Mouse (Mus musculus) v-Abl transformed pro-B cells (cell line): ENCODE results near the gene Ddc.

ENCODE experiments used
- in situ Hi-C, 2 experiments: fragments of 400-800 bp; cut with MboI; formaldehyde crosslinking; loops; one replicate each; pipeline ENCODE4 v1.15.1; 2025; ENCODE audit not compliant: unreplicated experiment in 2 of 2

Ddc gene

GRCm38 (mm10) chr11:11850476-11851267, 47.3 kb downstream of the Ddc start:
- in situ Hi-C loops = no loop called here

DNA sequence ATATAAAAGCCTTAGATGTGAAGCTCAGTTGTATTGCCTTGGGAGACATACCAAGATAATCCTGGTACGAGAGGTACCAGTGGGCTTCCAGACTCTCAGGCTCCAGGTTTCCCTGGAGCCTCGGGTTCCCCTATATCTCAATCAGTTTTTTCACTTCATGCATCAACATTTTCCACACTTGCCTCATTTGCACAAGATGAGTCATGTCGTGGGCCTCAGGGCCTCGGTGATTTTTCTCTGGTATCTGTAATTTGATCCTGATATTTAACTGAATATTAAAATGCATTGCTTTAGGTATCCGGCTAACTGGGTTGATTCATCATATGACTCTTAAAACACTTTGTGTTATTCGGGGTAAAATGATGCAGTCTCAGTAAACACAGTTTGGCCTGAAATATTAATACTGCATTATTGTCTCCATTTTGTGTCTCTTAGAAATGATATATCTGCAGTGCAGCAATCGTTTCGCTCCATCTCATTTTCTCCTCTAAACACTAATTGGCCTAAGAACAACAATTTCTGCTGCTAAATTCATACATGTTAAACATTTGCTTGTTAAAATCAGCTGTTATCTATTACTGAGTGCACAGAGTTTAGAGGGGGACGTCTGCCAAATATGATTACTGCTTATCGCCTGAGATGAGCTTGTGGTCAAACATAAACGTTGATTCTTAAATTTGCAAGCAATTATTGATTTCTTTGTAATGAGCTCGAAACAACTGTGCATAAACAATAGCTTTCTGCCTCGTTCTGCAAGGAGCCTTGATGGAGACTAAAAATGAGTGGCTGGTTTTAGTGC, 48.2 kb downstream of the Ddc start:
- in situ Hi-C loops = no loop called here

GRCm38 (mm10) chr11:11848467-11848866, 49.5 kb downstream of the Ddc start:
- in situ Hi-C loops = no loop called here

DNA sequence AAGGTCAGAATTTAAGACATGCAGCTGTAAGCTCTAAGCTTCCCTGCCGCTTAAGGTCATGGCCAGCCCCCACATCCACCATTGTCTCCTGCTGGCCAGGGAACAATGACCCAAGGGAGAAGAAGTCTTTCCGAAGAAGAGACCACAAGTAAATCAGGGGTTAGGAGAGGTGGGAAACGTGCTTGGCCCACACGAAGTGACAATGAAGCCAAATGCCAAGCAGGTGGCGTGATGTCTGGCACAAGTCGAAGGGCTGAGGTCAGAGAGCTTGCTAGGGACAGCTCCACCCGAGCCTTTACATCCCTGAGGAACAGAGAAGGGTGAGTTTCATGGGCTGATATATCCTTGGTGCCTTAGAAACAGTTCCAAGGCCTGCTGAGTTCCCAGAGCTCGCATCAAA, 52.9 kb downstream of the Ddc start:
- in situ Hi-C loops = no loop called here

DNA sequence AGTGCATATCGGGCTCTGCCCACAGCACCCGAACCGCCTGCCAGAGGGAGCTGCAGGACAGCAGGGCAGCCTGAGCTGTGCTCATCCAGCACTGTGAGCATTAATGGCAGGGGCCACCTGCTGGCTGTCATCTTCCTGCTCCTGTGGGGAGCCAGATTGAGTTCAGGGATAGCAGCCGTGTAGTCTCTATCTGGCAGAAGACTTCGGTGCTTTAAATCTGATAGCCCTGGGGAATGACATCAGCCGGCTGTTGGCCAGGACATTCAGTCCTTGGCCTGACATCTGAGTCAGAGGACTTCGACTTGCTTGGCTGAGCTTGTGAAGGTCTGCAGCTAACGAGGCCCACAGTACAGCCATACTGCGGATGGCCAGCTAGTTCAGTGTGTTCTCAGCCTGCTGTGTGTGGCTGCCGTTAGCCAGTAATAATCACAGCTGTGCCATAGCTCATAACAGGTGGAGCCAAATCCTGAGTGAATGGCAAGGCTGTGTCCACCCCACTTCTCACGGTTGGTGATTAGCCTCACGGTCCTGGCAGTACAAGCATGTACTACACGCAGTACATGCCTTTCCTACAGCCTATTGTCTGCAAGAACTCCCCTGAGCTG, 53.5 kb downstream of the Ddc start:
- in situ Hi-C loops = no loop called here

- in situ Hi-C loops = no loop called here
Measured at GRCm38 (mm10) chr11:11841590-11841989, 56.4 kb downstream of the Ddc start.

DNA sequence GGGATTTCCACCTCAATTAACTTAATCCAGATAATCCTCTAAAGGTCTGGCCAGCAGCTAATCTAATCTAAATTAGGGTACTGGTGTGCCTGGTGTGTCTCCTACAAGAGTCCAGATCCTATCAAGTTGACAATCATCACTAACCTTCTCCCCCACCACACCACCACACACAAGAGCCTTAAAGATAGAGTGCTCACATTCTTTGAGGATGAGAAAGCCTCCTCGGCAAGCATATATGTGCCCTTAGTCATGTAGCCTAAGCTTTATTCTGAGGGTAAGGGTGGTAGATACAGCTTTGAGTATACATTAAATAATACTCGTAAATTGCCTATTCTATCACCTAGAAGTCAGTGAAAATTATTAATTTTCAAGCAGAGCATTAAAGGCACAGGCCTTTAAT, 57.2 kb downstream of the Ddc start:
- in situ Hi-C loops = no loop called here

DNA sequence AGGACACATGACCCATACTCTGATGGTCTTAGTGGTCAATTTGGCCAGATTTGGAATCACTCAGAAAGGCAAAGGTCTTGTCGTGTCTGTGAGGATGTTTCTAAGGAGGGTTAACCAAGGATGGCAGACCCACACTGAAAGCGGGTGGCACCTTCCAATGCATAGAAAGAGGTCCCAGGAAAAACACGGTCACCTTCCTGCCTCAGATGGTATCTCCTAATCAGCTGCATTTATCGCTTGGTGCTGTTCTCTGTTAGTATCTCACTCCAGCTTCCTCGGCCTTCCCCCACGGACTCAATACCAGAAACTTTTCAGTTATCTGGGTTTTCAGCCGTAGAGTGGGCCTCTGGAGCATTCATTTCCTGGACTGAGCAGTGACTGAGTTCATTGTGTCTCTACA, 58.1 kb downstream of the Ddc start:
- in situ Hi-C loops = no loop called here

- in situ Hi-C loops = no loop called here
Measured at GRCm38 (mm10) chr11:11837384-11837783, 60.6 kb downstream of the Ddc start.

DNA sequence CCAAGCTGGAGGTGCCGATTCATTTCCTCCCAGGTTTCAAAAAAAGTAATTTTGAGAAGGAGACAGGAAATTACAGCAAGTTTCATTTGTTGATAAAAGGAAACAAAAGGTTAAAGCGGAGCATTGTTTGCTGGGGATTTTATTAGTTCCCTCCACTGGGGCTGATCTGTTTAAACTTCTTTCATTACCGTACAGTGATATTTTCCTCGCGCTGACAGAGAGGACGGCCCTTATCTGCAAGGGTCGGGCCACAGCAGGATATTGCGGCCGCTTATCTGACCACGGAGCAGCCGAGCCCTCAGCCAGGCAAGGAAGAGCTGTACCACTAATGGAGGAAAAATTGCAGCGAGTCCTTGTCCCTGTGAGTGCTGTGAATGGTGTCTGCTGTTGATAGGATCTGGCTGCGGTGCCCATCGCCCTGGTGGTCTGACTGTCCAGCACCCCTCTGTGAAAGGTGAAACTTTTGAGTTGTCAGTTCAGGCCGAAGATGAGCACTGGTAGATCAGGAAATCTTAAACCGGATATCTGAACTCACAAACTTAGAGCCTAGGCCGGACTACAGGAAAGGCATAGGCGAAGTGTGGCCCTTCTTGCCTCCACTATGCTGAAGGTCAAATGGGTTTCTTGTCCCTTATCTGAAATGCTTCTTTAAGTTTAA, 61.1 kb downstream of the Ddc start:
- in situ Hi-C loops = no loop called here

DNA sequence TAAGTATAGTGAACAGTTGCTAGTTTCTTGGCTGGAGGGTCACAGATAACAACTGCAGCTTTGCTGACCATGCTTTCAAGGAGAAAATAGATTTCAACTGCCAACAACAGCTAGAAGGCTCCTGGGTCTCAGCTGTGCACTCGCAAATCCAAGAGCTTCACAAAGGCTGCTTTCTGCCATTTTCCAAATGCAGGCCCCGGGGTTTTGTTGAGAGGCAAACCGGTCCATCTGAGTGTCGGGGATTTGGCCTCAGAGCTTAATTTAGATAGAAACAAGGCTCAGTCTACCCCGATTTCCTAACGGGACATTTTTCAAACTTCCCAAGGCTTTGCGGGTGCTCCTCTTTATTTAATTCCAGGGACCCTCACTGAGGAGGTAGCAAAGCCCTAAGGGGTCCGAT, 61.7 kb downstream of the Ddc start:
- in situ Hi-C loops = no loop called here

DNA sequence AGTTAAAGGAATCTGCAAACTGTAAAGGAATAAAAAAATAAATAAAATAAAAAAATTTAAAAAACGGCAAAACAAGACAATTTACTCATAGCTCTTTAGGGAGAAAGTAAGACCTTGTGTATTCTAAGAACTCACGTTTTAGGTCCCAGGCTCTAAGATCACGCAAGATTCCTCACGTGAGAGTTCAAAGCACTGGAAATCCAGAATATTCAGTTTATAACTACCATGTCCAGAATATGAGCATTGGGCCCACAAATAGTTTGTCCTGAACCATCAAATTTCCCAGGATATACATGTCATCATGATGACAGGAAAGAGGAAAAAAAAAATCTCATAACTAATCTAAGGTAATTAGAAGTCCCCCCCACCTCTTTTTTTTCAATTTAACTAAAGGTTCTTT, 62.2 kb downstream of the Ddc start:
- in situ Hi-C loops = no loop called here

GRCm38 (mm10) chr11:11835361-11835760, 62.6 kb downstream of the Ddc start:
- in situ Hi-C loops = no loop called here

- in situ Hi-C loops = no loop called here
Measured at GRCm38 (mm10) chr11:11833100-11833499, 64.8 kb downstream of the Ddc start.

DNA sequence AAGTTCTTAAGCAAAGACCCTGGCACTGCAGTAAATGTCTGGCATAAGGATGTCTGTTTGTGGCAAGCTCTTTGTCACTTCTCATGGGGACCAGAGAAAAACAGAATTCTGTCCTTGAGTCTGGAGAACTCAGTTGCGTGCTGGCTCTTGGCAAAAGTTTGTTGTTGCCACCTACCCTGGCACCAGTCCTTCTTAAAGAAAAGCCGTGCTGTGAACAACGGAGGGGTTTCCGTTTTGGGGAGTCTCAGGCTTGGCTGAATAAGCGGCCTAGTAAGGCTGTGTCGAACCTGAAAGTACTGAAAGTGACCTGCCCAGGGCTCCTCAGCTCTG, 65.2 kb downstream of the Ddc start:
- in situ Hi-C loops = no loop called here

- in situ Hi-C loops = no loop called here
Measured at GRCm38 (mm10) chr11:11831940-11832754, 65.8 kb downstream of the Ddc start.

- in situ Hi-C loops = no loop called here
Measured at GRCm38 (mm10) chr11:11831526-11831925, 66.4 kb downstream of the Ddc start.

- in situ Hi-C loops = no loop called here
Measured at GRCm38 (mm10) chr11:11830884-11831495, 67.0 kb downstream of the Ddc start.

GRCm38 (mm10) chr11:11829161-11830000, 68.6 kb downstream of the Ddc start:
- in situ Hi-C loops = no loop called here
